In the genomic region with DNA sequence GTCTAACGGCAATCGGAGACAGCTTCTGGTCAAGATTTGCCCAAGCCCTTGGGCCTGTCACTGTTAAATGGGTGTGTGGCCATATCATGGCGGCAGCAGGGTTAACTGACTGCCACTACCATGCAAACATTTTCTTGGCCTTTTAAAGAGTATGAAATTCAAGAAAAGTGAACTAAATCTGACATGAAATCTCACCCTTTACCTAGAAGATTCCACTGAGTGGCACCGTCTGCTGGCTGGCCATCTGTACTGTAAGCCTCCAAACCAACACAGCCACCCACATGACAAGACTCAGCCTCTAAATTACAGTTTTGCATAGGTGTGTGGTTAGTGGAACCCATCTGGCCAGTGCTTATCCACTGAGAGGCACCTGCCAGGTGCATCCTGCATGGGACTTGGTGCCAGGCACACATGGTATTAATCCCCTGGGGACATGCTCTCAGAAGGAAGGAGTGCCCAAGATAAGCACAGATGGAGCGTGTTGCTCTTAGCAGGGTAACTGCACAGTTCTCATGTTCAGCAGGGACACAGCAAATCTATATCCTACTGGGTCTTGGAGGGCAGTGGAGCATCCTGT, we compare ENCODE assay signal across 23 mouse cellular contexts. TPM values are rescaled to one million over a fixed set of nuclear protein-coding genes. Genes with fewer than 3 reads are reported as not detected.
DNase-seq lines count a peak whose midpoint lies in the region; ATAC-seq and TF ChIP-seq lines count a peak whose summit lies in the region.
"Had no signal": no experiment of that assay in that cellular context is flagged by ENCODE, and none has a peak within 500 bp of the region (broad histone marks: within the 10 kb centered on the region; RNA-seq: fewer than 3 reads in every experiment).

No protein-coding gene starts in this region.

- no peaks in the 10 kb centered on the region for H3K9me3 ChIP-seq in midbrain, embryonic 11.5 days (ENCODE audit: control insufficient read depth, low read length)
- H3K9me3 ChIP-seq in midbrain, embryonic 15.5 days: no peaks in the 10 kb centered on the region
- H3K9me3 ChIP-seq: heart, embryonic 13.5 days; hindbrain, embryonic 12.5 days; kidney, embryonic 15.5 days; stomach, embryonic 15.5 days had no signal

- 93% methylated on average over 5 of the region's 5 CpGs for WGBS in midbrain, embryonic 11.5 days
- 95% methylated on average over 5 of the region's 5 CpGs for WGBS in midbrain, embryonic 15.5 days

- H3K79me2 ChIP-seq in myocyte (ENCODE audit: control insufficient read depth, insufficient read depth): no peaks in the 10 kb centered on the region

- no peak for DNase-seq in frontal cortex, postnatal 10 days (ENCODE audit: low spot score in 2 of 2)
- peak; percentile 66 for DNase-seq in midbrain, embryonic 11.5 days (ENCODE audit: low spot score, missing footprints)
- peak; percentile 88 for DNase-seq in A20 (ENCODE audit: low read depth, low spot score)
- no peak for DNase-seq in gastrocnemius, adult 18-20 months (ENCODE audit: low spot score)
- no peak for DNase-seq in kidney, postnatal 25 days
- DNase-seq: adrenal gland, postnatal 14 days; cerebellum, adult 9-11 months; gastrocnemius, postnatal 25 days; heart, adult 2 months; lung, adult 2 months; lung, postnatal 14 days; thymus, adult 18-20 months had no signal

- H3K27ac ChIP-seq in midbrain, embryonic 11.5 days (ENCODE audit: low read depth, low read length): no peak overlapping the region
- H3K27ac ChIP-seq in midbrain, embryonic 15.5 days: no peak overlapping the region
- H3K27ac ChIP-seq: heart, adult 2 months; heart, embryonic 13.5 days; hindbrain, embryonic 12.5 days; kidney, embryonic 15.5 days; stomach, embryonic 15.5 days had no signal

- no peak for TF ChIP-seq POLR2A in myocyte (IDR thresholded peaks at IDR 0.05; ENCODE audit: insufficient read length, low read depth)

- no peak overlapping the region for H3K4me3 ChIP-seq in midbrain, embryonic 11.5 days (ENCODE audit: low read depth, low read length)
- H3K4me3 ChIP-seq in midbrain, embryonic 15.5 days: no peak overlapping the region
- H3K4me3 ChIP-seq in myocyte: no peak overlapping the region
- H3K4me3 ChIP-seq: erythroblast, embryonic 14.5 days; heart, adult 2 months; heart, embryonic 13.5 days; hindbrain, embryonic 12.5 days; kidney, embryonic 15.5 days; stomach, embryonic 15.5 days had no signal

- H3K36me3 ChIP-seq in midbrain, embryonic 11.5 days (ENCODE audit: control insufficient read depth, insufficient read depth, low read length): no peaks in the 10 kb centered on the region
- no peaks in the 10 kb centered on the region for H3K36me3 ChIP-seq in midbrain, embryonic 15.5 days (replicated peaks)
- H3K36me3 ChIP-seq in myocyte (ENCODE audit: control insufficient read depth, insufficient read depth): peaks cover 23% of the 10 kb centered on the region
- H3K36me3 ChIP-seq: hindbrain, embryonic 12.5 days; kidney, embryonic 15.5 days; stomach, embryonic 15.5 days had no signal

- peaks cover 9% of the 10 kb centered on the region for H3K4me1 ChIP-seq in midbrain, embryonic 11.5 days (ENCODE audit: control insufficient read depth, insufficient read depth, low read length)
- peaks cover 13% of the 10 kb centered on the region for H3K4me1 ChIP-seq in midbrain, embryonic 15.5 days

- no peak overlapping the region for H3K9ac ChIP-seq in midbrain, embryonic 11.5 days (ENCODE audit: low read length)
- no peak overlapping the region for H3K9ac ChIP-seq in midbrain, embryonic 15.5 days
- H3K9ac ChIP-seq: heart, embryonic 13.5 days; hindbrain, embryonic 12.5 days; kidney, embryonic 15.5 days; stomach, embryonic 15.5 days had no signal

- no peak overlapping the region for H3K4me2 ChIP-seq in midbrain, embryonic 11.5 days
- H3K4me2 ChIP-seq in midbrain, embryonic 15.5 days: no peak overlapping the region
- H3K4me2 ChIP-seq in myocyte (ENCODE audit: low read depth): no peak overlapping the region
- H3K4me2 ChIP-seq: heart, embryonic 13.5 days; hindbrain, embryonic 12.5 days; kidney, embryonic 15.5 days; stomach, embryonic 15.5 days had no signal

- H3ac ChIP-seq in myocyte (ENCODE audit: control insufficient read depth, insufficient read length): no peak overlapping the region

- peak; percentile 51 for ATAC-seq in frontal cortex, adult (ENCODE audit: low TSS enrichment)
- no peak for ATAC-seq in midbrain, embryonic 11.5 days (ENCODE audit: low FRiP score)
- ATAC-seq in midbrain, embryonic 15.5 days (replicated peaks): no peak
- ATAC-seq: forebrain, embryonic 14.5 days; intestine, postnatal 0 days had no signal

- peaks cover 19% of the 10 kb centered on the region for H3K27me3 ChIP-seq in midbrain, embryonic 11.5 days (ENCODE audit: control insufficient read depth, insufficient read depth, low read length)
- H3K27me3 ChIP-seq in midbrain, embryonic 15.5 days (replicated peaks): peaks cover 35% of the 10 kb centered on the region
- H3K27me3 ChIP-seq in myocyte (ENCODE audit: control insufficient read depth, insufficient read depth, insufficient read length): no peaks in the 10 kb centered on the region

TF ChIP-seq in myocyte, 11 proteins besides CTCF, POLR2A, EP300 and RAD21:
- TF ChIP-seq POLR2AphosphoS2 (IDR thresholded peaks at IDR 0.05; ENCODE audit: insufficient read length, low read depth) (peak; percentile 49), CEBPB (IDR thresholded peaks at IDR 0.05; ENCODE audit: insufficient read depth, poor library complexity, severe bottlenecking) (no peak)

RNA-seq across cellular contexts. Expression of gene Pqlc3, which starts 3.2 kb away (rescaled TPM):
- 3.0 and 3.1 TPM in 2 replicates for polyA plus RNA-seq in midbrain, embryonic 11.5 days (2014; fragmentation: Nextera tagmentation; extraction: Ambion mirVana)
- polyA plus RNA-seq in midbrain, embryonic 15.5 days (2015; fragmentation: Nextera tagmentation; extraction: Ambion mirVana): 2.4 and 2.6 TPM in 2 replicates
- 12.6 TPM for polyA plus RNA-seq in myocyte (2012; fragmentation: generic; extraction: Trizol)
- 1 to 10 TPM; 1.2 to 1.9 TPM for total RNA-seq in gastrocnemius, adult 18-20 months (2021)

RNA-seq across cellular contexts. Expression of gene 2410004P03Rik, which starts 14.6 kb away (rescaled TPM):
- 0.57 and 1.0 TPM in 2 replicates for polyA plus RNA-seq in midbrain, embryonic 11.5 days (2014; fragmentation: Nextera tagmentation; extraction: Ambion mirVana)
- 5.2 and 5.4 TPM in 2 replicates for polyA plus RNA-seq in midbrain, embryonic 15.5 days (2015; fragmentation: Nextera tagmentation; extraction: Ambion mirVana)
- polyA plus RNA-seq in myocyte (2012; fragmentation: generic; extraction: Trizol): 0.04 TPM
- not detected for total RNA-seq in gastrocnemius, adult 18-20 months (2021)
- total RNA-seq: adrenal gland, postnatal 14 days; gastrocnemius, postnatal 25 days; liver, adult 2 months had no signal
- polyA plus RNA-seq: erythroblast, embryonic 14.5 days; heart, embryonic 13.5 days; liver, adult 2 months had no signal

Comparison
In these comparisons a context has a peak if more than half of its experiments do, and no peak if none do; other contexts are left out.
1. DNase-seq: peak in midbrain, embryonic 11.5 days (single experiment) and A20 (single experiment); none in frontal cortex, postnatal 10 days (0 of 2), gastrocnemius, adult 18-20 months (single experiment) and kidney, postnatal 25 days (0 of 2).